Mouse (Mus musculus) heart, embryonic 11.5 days (tissue): ENCODE measurements around the gene Mphosph9. TPM values are rescaled to one million over a fixed set of nuclear protein-coding genes. Genes with fewer than 3 reads are reported as not detected.

Experiments used
- ATAC-seq: fragments of 200-750 bp; cut with Nextera tagmentation; replicated peaks from 2 replicates; pipeline ENCODE4 v1.8.0; 2017; ENCODE audit warnings: moderate library complexity; ENCODE audit not compliant: insufficient number of reproducible peaks, low FRiP score, low TSS enrichment
- H3K27ac ChIP-seq: fragments of 300-500 bp; sonication (generic); 2 replicates; pipeline ENCODE4 v1.5.1; 2014; ENCODE audit warnings: mild to moderate bottlenecking, low read depth, low read length
- H3K27me3 ChIP-seq: fragments of 300-500 bp; sonication (generic); 2 replicates; pipeline ENCODE4 v1.6.1; 2014; ENCODE audit warnings: mild to moderate bottlenecking, low read length, mixed read lengths; ENCODE audit not compliant: control insufficient read depth, insufficient read depth
- H3K36me3 ChIP-seq: fragments of 300-500 bp; sonication (generic); 2 replicates; pipeline ENCODE4 v1.6.1; 2014; ENCODE audit warnings: mild to moderate bottlenecking, low read length, moderate library complexity, mixed read lengths; ENCODE audit not compliant: control insufficient read depth, insufficient read depth
- H3K4me1 ChIP-seq: fragments of 300-500 bp; sonication (generic); 2 replicates; pipeline ENCODE4 v1.6.1; 2014; ENCODE audit warnings: low read length; ENCODE audit not compliant: control insufficient read depth, insufficient read depth
- H3K4me2 ChIP-seq: fragments of 300-500 bp; sonication (generic); 2 replicates; pipeline ENCODE4 v1.6.1; 2014; ENCODE audit warnings: mild to moderate bottlenecking, moderate library complexity
- H3K4me3 ChIP-seq: fragments of 300-500 bp; sonication (generic); 2 replicates; pipeline ENCODE4 v1.5.1; 2014; ENCODE audit warnings: low read depth, low read length
- H3K9ac ChIP-seq: fragments of 300-500 bp; sonication (generic); 2 replicates; pipeline ENCODE4 v1.6.1; 2014; ENCODE audit warnings: mild to moderate bottlenecking, low read depth, low read length, moderate library complexity
- H3K9me3 ChIP-seq: fragments of 300-500 bp; sonication (generic); replicated peaks from 2 replicates; pipeline ENCODE4 v1.6.1; 2016; ENCODE audit warnings: low read length; ENCODE audit not compliant: control insufficient read depth
- WGBS: fragments of 180-500 bp; shearing (Covaris S2); extraction: QIAGEN DNeasy Blood & Tissue Kit; methylation state at CpG from one replicate; pipeline ENCODE4 v1.1.7; 2014; ENCODE audit not compliant: insufficient replicate concordance; 5-methylcytosine and 5-hydroxymethylcytosine counted together
- polyA plus RNA-seq: library from polyadenylated mRNA; unstranded; fragments of >200 nt; fragmentation: Nextera tagmentation; extraction: Ambion mirVana; gene quantifications from 2 replicates; pipeline ENCODE4 v1.2.1, GENCODE M21; 2014

Mphosph9 gene
- polyA plus RNA-seq, 1 experiment from 2014 or later = 15.5 TPM

DNA sequence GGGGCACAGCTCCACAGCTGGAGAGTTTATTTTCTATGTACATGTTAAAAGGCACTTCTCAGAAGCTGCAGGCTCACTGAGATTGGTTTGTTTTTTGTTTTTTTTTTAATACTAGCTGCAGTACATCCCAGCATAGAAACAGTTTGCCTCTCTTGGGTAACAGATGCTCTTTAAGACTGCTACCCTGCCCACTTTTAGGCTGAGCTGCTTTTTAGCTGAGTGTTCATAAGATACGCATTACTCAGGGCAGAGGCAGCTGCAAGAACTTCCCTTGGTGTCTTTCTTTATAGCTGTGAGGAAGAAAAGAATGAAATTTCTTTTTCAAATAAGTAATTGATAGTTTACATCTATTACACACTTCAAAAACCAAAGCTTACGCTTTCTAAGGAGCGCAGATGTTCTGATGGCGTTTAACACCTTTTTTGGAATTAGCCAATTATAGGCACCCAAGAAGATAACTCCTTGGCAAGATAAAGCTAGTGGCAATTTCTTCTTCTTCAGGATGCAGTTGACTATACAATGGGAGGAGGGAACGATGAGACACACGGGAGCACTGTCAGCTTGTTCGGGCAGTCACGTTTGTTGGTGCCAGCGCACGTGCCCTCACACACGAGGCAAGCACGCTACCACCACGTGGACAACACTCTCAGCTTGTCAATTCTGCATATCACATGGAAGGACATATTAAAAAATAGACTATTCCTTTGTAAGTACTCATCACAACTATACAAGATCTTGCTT lies 75.0 kb downstream of the Mphosph9 start:
- Histone ChIP-seq H3K36me3 (peaks cover 10% of the 10 kb centered on the region; the same call in 1 of the 2 replicates), H3K4me1 (peaks cover 18% of the 10 kb centered on the region), H3K9ac (no peak overlapping the region), H3K9me3 (no peaks in the 10 kb centered on the region), H3K4me3 (no peak overlapping the region), H3K27me3 (no peaks in the 10 kb centered on the region), H3K4me2 (no peak overlapping the region), H3K27ac (no peak overlapping the region)
- no peak for ATAC-seq
- 92% methylated on average over 13 of the region's 13 CpGs for WGBS

DNA sequence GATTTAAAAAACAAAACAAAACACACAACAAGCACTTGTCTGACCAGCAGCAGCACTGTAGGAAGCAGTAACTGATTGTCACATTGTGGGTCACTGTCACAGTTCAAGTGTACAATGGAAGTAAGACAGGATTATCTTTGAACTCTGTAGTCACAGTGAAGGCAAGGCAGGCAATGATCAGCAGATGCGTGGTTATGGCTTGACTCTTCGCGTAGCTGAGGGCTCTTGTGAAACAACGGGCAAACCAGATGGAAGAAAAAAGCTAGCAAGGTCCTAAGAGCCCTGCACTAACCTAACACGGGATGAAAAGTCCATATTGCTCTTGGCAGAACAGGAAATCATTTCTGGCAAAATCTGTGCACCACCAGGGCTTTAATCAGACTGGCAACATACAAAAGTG lies 76.7 kb downstream of the Mphosph9 start:
- Histone ChIP-seq H3K4me1 (peaks cover 29% of the 10 kb centered on the region), H3K36me3 (peaks cover 5% of the 10 kb centered on the region; the same call in 1 of the 2 replicates), H3K9ac (no peak overlapping the region), H3K4me3 (no peak overlapping the region), H3K4me2 (no peak overlapping the region), H3K27me3 (no peaks in the 10 kb centered on the region), H3K9me3 (no peaks in the 10 kb centered on the region), H3K27ac (no peak overlapping the region)
- WGBS = 79% methylated on average over 5 of the region's 5 CpGs
- ATAC-seq = no peak

DNA sequence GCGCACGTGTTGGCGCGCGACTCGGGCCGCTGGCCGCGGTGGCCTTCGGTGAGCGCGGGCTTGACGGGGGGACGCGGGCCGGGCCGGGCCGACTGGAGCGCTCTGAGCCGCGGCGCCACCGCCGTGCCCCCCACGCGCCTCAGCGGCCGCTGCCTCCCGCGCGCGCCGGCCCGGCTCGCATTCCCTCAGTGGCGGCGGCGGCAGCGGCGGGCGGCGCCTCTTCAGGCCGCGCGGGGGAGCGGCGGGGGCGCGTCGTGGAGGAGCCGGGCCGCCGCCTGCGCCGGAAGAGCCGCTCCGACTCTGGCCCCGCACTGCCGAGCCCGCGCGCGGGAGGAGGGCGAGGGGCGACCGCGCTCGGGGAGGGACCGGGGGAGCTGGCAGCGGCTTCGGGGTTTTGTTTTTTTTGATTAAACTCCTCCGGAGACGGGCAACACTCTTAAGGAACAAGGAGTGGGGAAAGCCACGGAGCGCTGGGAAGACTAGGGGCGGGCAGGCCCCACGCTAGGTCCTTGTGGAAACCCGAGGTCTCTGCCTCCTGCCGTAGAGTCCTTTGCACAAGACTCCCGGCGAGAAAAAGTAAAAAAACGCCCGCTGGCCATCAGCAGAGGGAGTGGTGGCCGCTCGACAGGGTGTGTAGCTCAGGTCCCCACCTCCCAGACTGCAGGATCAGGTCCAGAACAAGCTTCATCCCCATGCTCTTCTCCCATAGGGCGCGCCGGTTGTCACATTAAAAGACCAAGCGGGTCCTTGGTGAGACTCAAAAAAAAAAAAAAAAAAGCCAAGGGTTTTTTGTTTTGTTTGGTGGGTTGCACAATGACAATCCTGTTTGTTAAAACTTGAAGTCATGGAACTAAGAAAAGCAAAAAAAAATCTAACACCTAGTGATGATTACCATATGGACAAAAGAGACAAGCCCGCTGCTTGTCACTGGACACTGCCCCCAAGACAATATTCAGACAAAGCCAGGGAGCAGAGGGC lies 77.9 kb downstream of the Mphosph9 start, which contains the start of gene Pitpnm2:
Pitpnm2 (minus strand) TSS at position 147 of the 978 bp plus-strand sequence.
- Histone ChIP-seq H3K27ac (peak within 1 kb of the TSS; percentile 81), H3K27me3 (no peaks in the 10 kb centered on the region), H3K4me3 (peak within 1 kb of the TSS; percentile 75), H3K9ac (peak within 1 kb of the TSS; percentile 91), H3K4me2 (peak within 1 kb of the TSS; percentile 91), H3K36me3 (peaks cover 2% of the 10 kb centered on the region; the same call in 1 of the 2 replicates), H3K4me1 (peaks cover 29% of the 10 kb centered on the region), H3K9me3 (no peaks in the 10 kb centered on the region)
- ATAC-seq = peak; percentile 50
- under 1% methylated on average over 56 of the region's 90 CpGs for WGBS

GRCm38 (mm10) chr5:124248845-124249613 lies 78.7 kb downstream of the Mphosph9 start:
- Histone ChIP-seq H3K4me3 (peak overlapping the region; percentile 75), H3K9ac (peak overlapping the region; percentile 91), H3K36me3 (peaks cover 2% of the 10 kb centered on the region; the same call in 1 of the 2 replicates), H3K27ac (peak overlapping the region; percentile 81), H3K27me3 (no peaks in the 10 kb centered on the region), H3K4me2 (peak overlapping the region; percentile 91), H3K4me1 (peaks cover 29% of the 10 kb centered on the region), H3K9me3 (no peaks in the 10 kb centered on the region)
- WGBS = 1% methylated on average over 59 of the region's 77 CpGs
- ATAC-seq = peak; percentile 62

- Histone ChIP-seq H3K4me1 (peaks cover 30% of the 10 kb centered on the region), H3K27ac (peak overlapping the region; percentile 81), H3K4me3 (peak overlapping the region; percentile 75), H3K9ac (peak overlapping the region; percentile 91), H3K27me3 (no peaks in the 10 kb centered on the region), H3K36me3 (peaks cover 2% of the 10 kb centered on the region; the same call in 1 of the 2 replicates), H3K9me3 (no peaks in the 10 kb centered on the region), H3K4me2 (peak overlapping the region; percentile 91)
- 28% methylated on average over 9 of the region's 9 CpGs for WGBS
- no peak for ATAC-seq
Measured at GRCm38 (mm10) chr5:124247986-124248626, 79.7 kb downstream of the Mphosph9 start.

DNA sequence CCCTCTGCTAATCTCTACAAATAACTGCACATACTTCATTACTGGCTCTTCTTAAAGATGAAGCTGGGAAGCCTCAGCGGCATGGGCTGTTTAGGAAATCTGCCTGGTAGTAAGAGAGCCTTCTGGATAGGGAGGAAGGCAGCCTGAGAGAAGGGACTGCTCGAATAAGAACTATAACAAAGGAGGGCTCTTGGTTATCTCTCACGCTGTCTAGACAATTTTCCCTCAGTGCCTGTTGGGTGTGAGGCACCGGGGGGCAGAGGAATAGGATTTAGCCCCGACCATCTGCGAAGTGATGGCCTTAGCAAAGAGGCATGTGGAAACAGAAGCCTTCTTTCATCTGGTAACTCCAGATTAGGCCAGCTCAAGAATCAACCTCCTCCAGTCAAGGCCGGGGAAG lies 80.5 kb downstream of the Mphosph9 start:
- peak overlapping the region; percentile 34; the same call in 1 of the 2 replicates for H3K9ac ChIP-seq
- ATAC-seq = no peak
- 15% methylated on average over 7 of the region's 7 CpGs for WGBS
- no peaks in the 10 kb centered on the region for H3K27me3 ChIP-seq
- peaks cover 38% of the 10 kb centered on the region for H3K4me1 ChIP-seq
- peak overlapping the region; percentile 81 for H3K27ac ChIP-seq
- no peaks in the 10 kb centered on the region; the same call in 1 of the 2 replicates for H3K36me3 ChIP-seq
- H3K9me3 ChIP-seq = no peaks in the 10 kb centered on the region
- H3K4me3 ChIP-seq = peak overlapping the region; percentile 75; the same call in 1 of the 2 replicates
- H3K4me2 ChIP-seq = peak overlapping the region; percentile 91

DNA sequence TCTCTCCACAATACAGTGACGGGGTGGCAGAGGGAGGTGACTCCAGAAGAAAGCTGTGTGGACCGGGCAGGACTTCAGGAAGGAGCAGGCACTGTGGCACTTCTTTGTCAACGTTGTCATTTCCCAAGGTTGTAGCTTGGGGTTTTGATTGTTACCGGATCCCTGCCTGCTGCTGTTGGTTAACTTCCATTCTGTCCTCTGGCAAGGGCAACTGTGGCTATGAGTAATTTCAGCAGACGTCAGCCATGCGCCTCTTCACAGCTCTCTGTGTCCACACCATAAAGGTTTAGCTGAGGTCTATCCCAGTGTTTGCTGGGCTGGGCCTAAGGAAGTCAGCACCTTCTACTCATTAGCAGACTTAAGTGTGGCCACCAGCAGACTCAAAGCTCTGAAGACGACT lies 82.9 kb downstream of the Mphosph9 start:
- 81% methylated on average over 7 of the region's 7 CpGs for WGBS

More for the DNA sequence above, 82.9 kb downstream of the Mphosph9 start:
- Histone ChIP-seq H3K4me1 (peaks cover 53% of the 10 kb centered on the region), H3K9me3 (no peaks in the 10 kb centered on the region), H3K36me3 (no peaks in the 10 kb centered on the region; the same call in 1 of the 2 replicates), H3K4me2 (no peak overlapping the region), H3K9ac (no peak overlapping the region), H3K27me3 (no peaks in the 10 kb centered on the region), H3K4me3 (no peak overlapping the region), H3K27ac (no peak overlapping the region)
- ATAC-seq = no peak
